Mouse (Mus musculus) embryonic fibroblast, embryonic 13.5 days (primary cell): ENCODE measurements around the gene Sirt1.
"Not testable (repeated sequence)": the region's sequence is repeated elsewhere in the genome, so short reads cannot be mapped to it uniquely, and the experiment has no call there.

Experiments used
- CTCF ChIP-seq: IDR thresholded peaks from 2 replicates; pipeline ENCODE4 v1.5.1; 2011; ENCODE audit warnings: mild to moderate bottlenecking, control low read depth, low read length, moderate library complexity, borderline replicate concordance; ENCODE audit not compliant: insufficient read depth
- POLR2A ChIP-seq: IDR thresholded peaks from 2 replicates; pipeline ENCODE4 v1.6.1; 2011; ENCODE audit warnings: low read depth, mild to moderate bottlenecking, control low read depth, low read length, moderate library complexity

GRCm38 (mm10) chr10:63411674-63412073 is 30.2 kb upstream of the Sirt1 start:
- not testable (repeated sequence) for TF ChIP-seq CTCF, POLR2A
